Mouse (Mus musculus): ENCODE results near the gene Pot1b. TPM values are rescaled to one million over a fixed set of nuclear protein-coding genes. Genes with fewer than 3 reads are reported as not detected.
A peak's percentile ranks its signal among the peaks of the same experiment; 100 is the strongest.

The Pot1b gene
- total RNA-seq (2021): 8.2 and 12.5 TPM in 2 replicates
- long read RNA-seq: 0 reads

DNA sequence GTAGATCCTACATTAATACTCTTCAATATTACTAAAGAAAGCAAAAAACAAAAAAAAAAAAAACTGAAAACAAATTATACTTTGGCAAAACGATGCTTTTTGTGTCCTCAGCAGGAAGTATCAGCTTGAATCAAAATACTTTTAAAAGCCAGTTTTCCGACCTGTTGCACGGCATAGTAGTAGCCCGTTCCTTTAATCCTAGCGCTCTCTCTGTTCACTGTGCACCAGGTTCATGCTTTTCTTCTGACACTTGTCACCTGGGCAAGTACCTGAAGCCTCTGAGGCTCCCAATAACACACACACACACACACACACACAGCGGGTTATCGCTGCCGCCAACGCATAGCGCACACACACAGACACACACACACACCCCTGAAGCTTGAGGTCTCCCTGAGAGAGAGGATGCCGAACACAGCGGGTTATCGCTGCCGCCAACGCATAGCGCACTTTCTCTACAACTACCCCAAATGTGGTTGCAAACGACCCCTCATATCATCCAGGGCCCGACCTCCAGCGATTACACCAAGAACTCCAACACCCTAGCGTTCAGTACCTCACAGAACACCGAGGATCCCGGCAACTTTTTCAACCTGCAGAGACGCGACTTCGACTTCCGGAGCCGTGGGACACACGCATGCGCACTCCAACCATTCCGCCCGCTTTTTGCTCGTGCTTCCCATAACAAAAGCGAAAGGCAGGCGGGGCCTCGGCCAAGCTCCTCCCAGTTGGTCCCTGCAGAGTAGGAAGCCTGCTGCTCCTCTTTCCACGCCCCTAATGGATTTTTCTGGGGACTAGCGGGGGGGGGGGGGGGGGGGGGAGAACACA is at the start of gene Pot1b:
Gene Pot1b (minus strand): TSS at position 645 of the 828 bp plus-strand sequence.
- DNase-seq: peak; percentile 98

DNA sequence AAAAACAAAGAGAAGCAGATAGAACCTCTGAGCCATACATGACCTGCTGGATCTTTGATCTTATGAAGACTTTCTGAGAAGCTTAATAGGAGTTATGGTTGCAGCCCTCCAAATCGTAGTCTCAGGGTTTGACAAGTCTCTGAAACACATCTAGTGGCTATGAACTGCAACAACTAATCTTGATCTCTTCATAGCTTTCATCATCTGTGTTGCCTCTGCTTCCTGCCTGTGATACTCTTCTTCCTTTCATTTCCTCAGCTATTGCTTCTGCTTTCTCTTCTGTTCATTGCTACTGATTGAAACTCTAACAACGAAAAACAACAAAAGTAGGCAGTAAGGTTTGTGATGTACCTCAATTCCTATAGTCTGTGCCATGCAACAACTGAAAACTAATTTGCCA is 38.7 kb upstream of the Pot1b start:
- DNase-seq: no peak

DNA sequence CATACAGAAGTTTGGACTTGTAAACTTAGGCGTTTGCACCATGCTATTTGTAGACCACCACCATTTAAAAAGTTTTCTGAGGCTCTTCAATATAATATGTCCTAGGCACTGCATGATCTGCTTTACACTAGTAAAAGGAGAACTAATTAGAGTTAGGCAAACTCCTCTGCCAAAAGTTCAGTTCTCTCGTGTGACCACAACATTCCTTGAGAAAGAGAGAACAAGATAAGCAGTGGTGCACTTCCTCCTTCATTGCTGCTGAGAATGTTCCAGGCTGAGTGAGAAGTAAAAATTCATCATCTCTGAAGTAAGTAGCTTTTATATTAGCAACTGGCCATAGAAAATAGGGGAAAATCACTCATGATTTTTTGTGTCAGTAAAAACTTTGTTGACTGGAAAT is 37.4 kb upstream of the Pot1b start, which contains the start of gene Adgre4:
Gene Adgre4 (plus strand): TSS at position 199 of the 400 bp plus-strand sequence.
- no peak for DNase-seq

DNA sequence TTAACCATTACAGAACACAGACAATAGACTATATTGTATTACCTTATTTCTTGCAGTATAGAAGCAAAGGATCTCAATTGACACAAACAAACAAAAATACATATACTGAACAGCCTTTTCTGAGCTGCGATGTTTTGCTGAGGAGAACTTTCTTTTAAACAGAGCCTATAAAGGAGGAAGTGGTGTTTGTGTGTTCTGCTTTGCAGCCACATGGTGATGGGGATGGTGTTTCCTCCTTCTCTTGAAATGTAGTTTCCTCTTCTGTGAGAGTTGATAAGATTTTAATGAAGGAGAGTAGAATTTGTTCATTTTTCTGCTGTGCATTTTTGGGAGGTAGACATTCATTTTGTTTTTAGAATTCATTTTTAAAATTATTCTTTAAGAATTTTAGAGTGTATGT is 24.2 kb upstream of the Pot1b start:
- no peak for DNase-seq

DNA sequence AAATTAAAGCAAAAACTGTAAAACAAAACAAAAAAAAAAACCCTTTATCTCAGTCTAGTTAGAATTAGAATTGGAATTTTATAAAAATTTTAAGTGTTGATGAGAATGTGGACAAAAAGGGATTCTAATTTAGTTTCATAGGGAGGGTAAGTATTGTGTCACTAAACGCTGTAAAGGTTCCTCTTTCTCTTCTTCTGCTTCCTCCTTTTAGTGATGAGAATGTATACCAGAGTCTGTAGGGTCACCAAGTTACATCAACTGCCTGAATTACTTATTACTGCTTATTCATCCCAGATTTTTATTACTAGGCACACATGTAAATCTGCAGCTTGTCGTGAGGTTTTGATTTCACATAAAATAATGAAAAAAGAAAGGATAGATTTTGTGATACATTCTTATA is 13.8 kb upstream of the Pot1b start:
- DNase-seq: no peak

DNA sequence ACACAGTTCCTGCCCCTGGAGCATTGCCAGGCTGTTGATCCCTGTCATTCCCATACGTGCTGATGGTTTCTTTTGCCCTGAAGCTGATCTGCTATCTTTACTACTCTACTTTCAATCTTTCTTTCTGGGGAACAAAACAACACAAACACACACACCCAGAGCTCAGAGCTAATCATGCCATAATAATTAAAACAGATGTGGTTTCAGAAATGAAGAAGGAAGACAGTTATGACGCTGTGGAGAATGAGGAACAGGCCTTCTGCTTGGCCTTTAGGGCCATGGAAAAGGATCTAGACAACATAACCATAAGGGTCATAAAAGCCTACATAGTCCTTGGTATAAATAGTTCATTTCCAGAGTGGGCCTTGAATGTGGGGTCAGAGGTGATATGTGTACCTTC is 9.8 kb upstream of the Pot1b start:
- DNase-seq: no peak

DNA sequence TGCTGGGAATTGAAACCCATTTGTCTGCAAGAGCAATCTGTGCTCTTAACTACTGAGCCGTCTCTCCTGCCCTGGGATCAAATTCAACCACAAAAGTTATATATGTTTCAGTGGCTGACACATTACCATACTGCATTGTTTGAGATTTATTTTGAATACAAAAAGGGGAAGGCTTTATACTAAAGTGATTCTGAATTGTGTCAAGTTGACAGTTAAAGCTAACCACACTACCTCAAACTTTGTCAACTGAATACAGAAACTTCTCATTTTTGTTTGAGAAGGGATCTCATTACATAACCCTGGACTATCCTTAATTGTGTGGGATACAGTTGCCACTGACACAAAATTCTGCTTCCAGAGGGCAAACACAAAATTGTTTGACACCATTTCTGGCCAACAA is 8.8 kb upstream of the Pot1b start:
- DNase-seq: no peak

DNA sequence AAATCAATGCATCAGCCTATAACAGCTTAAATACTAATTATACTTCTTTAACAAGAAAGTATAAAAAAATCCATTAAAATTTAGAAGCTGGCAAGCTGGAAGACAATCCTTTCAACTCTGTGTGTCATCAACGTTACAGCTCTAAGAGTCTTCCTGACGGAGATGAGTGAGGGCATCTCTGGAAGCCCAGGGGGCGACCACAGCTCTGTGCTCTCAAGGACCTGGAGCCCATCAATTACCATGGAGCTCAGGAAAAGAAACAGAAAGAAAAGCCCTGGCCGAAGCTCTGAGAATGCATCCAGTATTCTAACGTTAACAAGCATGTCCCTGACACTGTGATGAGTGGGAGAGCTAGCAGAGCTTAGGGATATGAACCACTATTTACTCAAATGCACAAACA is 9.6 kb downstream of the Pot1b start:
- DNase-seq: no peak

DNA sequence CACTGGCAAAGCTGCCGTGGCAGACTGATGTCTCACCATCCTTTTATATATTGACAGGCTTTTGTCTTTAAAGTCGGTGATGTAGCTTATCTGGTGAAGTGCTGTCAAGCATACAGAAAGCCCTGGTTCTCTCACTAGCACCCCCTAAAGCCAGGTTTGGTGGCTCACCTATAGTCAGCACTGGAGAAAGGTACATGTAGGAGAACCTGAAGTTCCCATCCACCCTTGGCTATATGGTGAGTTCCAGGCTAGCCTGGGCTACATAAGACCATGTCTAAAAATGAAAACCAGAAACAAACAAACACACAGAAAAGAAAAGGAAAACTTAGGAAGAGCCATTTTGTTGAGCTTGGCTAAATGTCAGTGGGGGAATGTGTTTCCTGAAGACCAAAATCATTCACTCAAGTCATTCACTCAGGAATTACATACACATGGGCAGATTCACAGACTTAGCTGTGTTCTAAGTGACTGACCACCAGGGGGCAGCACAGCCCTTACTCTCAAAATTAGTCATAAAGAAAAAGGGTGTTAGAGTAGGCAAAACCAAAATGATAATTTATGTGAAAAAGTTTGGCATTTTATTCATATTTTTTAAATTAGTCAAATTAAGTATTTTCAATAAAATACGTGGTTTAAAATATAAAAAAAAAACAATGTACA is 10.1 kb downstream of the Pot1b start:
- DNase-seq: peak; percentile 81

DNA sequence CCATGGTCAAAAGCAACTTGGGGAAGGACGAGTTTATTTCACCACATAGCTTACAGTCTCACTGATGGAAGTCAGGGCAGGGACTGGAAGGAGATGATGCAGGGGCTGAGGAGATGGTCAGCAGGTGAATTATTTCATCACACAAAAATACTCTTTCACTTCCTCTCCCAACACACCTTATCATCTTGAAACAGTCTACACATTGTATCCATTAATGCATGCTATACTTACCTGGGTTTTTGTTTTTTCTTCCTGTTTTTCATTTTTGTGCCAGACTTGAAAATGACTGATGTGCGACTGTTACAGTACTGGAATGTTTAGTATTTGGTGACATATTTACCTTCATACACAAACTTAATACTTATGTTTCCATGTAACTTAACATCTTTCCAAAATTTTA is 13.0 kb downstream of the Pot1b start:
- DNase-seq: no peak

DNA sequence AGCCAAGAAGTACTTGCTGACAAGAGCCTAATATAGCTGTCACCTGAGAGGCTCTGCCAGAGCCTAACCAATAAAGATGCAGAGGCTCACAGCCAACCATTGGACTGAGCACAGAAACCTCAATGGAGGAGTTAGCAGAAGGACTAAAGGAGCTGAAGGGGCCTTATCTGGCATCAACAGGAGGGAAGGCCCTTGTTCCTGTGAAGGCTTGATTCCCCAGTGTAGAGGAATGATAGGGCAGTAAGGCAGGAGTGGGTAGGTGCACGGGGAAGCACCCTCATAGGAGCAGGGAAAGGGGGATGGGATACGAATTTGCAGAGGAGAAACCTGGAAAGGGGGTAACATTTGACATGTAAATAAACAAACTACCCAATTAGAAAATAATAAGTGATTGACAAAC is 51.3 kb downstream of the Pot1b start:
- DNase-seq: no peak

DNA sequence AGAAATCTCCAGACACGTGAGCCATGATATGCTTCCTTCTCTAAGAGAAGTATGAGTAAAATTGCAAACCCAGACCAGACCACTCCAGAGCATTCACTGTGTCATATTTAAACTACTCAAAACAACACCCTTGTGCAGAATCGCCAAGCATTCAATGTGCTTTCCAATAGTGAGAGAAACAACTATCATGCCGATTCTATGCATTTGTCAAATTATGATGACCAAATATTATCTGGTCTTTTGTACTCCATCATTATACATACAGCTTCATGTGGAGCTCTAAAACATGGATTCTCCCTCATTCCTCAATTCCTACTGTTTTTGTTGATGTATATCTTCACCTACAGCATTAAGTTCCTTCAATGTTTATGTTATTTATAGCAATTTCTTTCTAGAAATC is 87.3 kb downstream of the Pot1b start, which contains the start of gene Vmn2r118:
Gene Vmn2r118 (minus strand): TSS at position 101 of the 400 bp plus-strand sequence.
- DNase-seq: no peak

Other genes with a start within 250 kb of the Pot1b start
- not detected in 2 replicates for gene Vmn2r118, start 87.4 kb downstream of the Pot1b start, total RNA-seq (2021)
- gene Adgre4, start 37.4 kb upstream of the Pot1b start, total RNA-seq (2021): 0.33 TPM in 1 of 2 replicates, not detected in the other
- gene Zfp119a, start 166.3 kb upstream of the Pot1b start, total RNA-seq (2021): 8.8 TPM in 2 replicates
- gene Zfp959, start 179.5 kb upstream of the Pot1b start, total RNA-seq (2021): 5.7 and 5.9 TPM in 2 replicates
- 3.3 and 4.6 TPM in 2 replicates for gene Zfp119b, start 236.9 kb upstream of the Pot1b start, total RNA-seq (2021)
- gene Ebi3, start 240.0 kb upstream of the Pot1b start, total RNA-seq (2021): 0.27 and 0.81 TPM in 2 replicates
- 21.2 and 27.5 TPM in 2 replicates for gene Yju2, start 246.5 kb upstream of the Pot1b start, total RNA-seq (2021)

All from adrenal gland, postnatal 25 days (tissue).